Mouse (Mus musculus) splenic B cell, adult 2 months (primary cell): ENCODE data around the gene Stat5b.

Experiments used
- DNase-seq: peaks from one replicate; pipeline ENCODE4 v3.0.0-alpha.2; 2011; ENCODE audit warnings: low read depth, low spot score
- H3K27me3 ChIP-seq: 2 replicates; pipeline ENCODE4 v1.6.1; 2012; ENCODE audit warnings: mild to moderate bottlenecking, low read length, moderate library complexity, mixed read lengths; ENCODE audit not compliant: control insufficient read depth, poor library complexity, insufficient read depth, severe bottlenecking
- H3K36me3 ChIP-seq: 2 replicates; pipeline ENCODE4 v1.6.1; 2012; ENCODE audit warnings: mild to moderate bottlenecking, low read length, moderate library complexity, mixed read lengths; ENCODE audit not compliant: control insufficient read depth, poor library complexity, insufficient read depth, severe bottlenecking

Gene Stat5b

DNA sequence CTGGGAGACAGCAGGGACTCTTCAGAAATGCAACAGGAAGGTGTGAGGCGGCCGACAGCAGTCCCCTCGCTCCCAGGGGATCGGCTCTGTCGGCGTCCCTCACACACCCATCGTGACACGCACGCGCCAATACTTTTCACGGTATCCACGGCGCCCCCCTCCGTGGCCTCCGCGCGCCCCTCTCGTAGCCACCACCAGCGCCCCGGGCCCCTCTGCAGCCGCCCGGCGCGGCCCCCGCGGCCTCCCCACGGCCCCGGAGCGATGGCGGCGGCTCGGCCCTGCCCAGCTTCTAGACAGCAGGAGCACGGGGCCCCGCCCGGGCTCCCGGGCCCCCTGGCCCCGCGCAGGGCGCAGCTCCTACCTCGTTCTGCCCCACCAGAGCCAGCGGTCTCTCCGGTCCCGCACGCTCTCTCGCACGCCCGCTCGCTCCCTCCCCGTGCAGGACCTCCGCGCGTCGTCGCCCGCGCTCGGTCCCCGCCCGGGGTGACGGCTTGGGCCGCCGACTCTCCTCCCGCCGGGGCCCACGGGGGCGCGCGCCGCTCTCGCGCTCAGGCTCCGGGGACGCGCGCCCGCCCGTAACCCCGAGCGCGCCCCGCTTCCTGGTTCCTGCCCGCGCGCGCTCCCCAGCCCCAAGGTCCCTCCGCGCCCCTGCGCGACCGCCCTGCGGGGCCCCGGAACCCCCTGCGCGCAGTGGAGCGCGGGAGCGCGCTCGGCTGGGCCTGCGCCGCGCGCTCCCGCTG lies at the start of gene Stat5b:
Gene Stat5b, minus strand, starts transcription at position 687 of the 740 bp plus-strand sequence.
- H3K27me3 ChIP-seq = no peaks in the 10 kb centered on the region
- 0 out of 2 replicates have a peak, but pooled peaks cover 2% of the 10 kb centered on the region for H3K36me3 ChIP-seq
- peak; percentile 84 for DNase-seq

DNA sequence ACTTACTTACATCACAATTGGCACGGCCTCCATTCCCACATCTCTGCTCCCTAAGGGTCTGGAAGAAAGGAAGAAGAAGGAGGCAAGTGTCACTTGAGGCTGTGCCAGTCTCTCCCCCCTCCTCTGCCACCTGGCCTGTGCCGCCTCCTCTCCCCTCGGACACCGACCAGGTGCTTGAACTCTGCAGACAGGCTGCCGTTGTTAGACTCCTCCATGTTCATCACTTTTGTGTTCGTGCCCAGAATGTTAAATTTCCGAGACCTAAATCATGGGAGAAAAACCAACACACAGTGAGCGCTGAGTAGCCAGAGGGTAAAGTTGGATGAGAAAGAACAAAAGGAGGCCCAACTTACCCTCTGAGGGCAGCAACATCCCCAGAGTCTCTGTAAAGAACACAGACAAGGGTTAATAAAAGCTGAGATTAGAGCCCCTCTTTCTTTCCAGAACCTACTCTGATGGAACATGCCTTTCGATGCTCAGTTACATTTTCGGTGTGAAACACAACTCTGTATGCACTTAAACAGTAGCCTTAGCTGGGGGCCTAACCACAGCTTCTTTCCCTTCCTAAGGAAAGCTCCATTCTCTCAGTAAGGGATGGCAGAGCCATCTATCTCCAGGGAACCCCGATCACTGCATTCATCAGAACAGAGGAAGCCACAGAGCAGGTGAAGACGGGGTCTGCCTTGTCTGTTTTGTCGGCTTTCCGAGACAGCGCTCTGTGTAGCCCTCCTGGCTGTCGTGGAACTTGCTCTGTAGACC lies 48.1 kb upstream of the Stat5b start:
- no peak for DNase-seq
- H3K27me3 ChIP-seq = no peaks in the 10 kb centered on the region
- H3K36me3 ChIP-seq = peaks cover 21% of the 10 kb centered on the region

DNA sequence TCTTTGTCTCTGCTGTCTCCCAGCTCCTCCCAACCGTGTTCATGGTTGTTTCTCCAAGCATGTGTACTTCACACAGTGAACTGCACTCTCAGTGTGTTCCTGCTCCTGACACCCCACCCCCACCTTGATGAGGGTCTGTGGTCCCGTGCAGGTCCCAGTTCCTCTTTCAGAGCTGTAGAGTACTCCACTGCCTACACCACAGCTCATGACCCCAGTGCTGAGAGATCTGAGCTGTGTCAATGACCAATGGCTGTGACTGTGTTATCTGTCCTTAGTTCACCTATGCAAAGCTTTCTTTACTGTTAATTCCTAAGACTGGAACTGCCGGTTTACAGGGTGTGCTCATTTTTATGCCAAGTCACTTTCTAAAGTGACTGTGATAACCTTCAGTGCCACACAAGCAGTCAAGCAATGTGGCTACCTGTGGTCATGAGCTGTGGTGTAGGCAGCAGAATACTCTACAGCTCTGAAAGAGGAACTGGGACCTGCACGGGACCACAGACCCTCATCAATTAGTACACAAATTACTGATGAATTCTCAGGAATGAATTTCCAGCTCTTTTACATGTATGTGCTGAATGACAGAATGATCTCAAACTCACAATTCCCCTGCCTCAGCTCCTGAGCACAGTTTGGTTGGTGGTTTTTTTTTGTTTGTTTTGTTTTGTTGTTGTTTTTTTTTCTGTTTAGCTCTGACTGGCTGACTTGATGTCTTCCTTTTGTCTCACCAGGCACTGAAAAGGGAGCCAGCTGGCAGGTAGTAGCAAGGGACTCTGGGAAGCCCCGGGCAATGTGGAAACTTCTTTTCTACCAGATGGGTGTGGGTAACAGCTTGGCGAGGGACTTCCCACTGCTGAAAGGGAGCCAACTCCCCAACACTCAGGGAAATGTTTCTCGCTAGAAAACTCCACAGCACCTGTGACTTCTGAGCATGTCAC lies 47.0 kb upstream of the Stat5b start:
- Histone ChIP-seq H3K36me3 (peaks cover 22% of the 10 kb centered on the region), H3K27me3 (no peaks in the 10 kb centered on the region)
- DNase-seq = peak; percentile 43

DNA sequence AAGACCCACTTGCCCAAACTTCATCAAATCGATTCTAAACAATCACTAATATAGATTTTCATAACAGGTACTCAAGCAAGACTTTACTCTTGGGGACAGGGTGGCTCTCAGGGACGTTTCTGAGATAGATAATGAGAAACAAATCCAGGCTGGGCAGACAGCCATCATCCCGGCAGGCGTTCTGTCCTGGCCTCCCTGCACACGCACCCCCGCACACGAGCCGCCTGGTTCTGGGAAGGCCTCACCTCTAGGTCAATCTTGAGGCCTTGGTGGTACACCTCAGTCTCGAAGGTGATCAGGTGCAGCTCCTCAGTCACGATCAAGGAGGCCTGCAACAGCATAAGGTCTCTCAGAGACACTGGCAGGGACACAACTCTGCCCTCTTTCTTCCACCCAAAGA lies 45.6 kb upstream of the Stat5b start:
- Histone ChIP-seq H3K27me3 (no peaks in the 10 kb centered on the region), H3K36me3 (peaks cover 18% of the 10 kb centered on the region)
- DNase-seq = no peak

DNA sequence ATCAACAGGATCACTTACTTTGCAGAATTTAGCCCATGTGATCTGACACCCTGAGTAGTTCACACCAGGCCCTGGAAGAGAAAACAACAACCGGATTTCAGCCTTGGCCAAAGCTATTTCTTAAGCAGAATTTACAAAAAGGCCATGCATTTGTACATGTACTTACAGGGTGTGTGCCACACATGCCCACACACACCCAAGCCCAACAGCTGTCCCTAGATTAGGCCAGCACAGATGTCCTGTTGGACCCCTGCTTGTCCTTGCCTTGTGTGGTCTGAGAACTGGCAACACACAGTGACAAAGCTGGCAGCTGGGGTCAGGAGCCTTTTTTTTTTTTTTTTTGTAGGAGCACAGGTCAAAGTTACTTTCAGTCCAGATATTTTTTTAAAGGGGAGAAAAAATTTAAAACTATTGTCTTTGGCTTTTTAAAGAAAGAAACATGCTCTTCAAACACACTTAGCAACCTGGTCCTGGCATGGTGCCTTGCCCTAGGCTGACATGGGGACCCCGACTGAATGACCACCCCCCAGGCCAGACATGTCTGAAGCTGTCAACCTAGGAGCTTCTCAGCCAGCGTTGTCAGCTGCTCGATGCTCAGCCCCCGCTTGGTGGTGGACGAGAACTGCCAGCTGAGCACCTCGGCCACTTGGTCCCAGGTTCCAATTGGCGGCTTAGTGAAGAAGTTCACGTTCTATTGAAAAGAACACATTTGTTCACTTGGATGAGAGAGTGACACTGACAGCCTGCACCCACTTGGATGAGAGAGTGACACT lies 43.8 kb upstream of the Stat5b start:
- DNase-seq = no peak
- Histone ChIP-seq H3K27me3 (no peaks in the 10 kb centered on the region), H3K36me3 (peaks cover 19% of the 10 kb centered on the region)

DNA sequence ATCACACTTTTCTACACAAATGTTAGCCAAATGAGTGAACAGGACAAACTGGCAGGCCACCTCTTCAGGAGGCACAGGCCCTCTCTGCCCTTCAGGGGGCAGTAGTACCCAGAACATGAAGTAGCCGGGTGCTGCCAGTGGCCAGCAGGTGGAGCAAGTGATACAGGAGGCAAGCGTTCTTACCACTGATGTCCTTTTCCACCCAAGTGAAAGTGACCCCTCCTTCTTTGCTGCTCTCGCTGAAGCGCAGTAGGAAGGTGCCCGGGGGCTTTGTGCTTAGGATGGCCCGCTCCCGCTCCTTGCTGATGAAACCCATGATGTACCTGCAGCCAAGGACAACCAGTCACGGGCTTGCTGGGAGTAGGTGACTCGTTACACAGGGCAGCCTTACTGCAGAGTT lies 43.0 kb upstream of the Stat5b start:
- H3K36me3 ChIP-seq = peaks cover 21% of the 10 kb centered on the region
- H3K27me3 ChIP-seq = no peaks in the 10 kb centered on the region
- DNase-seq = peak; percentile 95

DNA sequence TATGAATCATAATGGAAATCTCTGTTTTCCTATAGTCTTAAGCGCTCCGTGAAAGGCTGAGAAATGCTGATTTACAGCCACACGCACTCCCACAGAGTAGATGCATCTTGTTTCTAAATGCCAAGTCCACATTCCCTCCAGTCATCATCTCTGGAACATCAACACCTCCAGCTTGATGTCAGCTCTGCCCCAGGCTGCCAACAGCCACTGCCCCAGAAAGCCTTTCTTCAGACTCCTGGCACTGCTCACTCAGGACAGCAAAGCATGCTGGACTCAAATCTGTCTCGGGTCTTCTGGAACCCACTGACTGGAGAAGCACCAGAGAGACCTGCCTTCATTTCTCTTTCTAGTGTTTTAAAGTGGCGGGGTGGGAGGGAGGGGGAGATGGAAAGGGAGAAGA lies 41.9 kb upstream of the Stat5b start:
- peaks cover 20% of the 10 kb centered on the region; the same call in 1 of the 2 replicates for H3K36me3 ChIP-seq
- no peaks in the 10 kb centered on the region for H3K27me3 ChIP-seq
- DNase-seq = no peak

DNA sequence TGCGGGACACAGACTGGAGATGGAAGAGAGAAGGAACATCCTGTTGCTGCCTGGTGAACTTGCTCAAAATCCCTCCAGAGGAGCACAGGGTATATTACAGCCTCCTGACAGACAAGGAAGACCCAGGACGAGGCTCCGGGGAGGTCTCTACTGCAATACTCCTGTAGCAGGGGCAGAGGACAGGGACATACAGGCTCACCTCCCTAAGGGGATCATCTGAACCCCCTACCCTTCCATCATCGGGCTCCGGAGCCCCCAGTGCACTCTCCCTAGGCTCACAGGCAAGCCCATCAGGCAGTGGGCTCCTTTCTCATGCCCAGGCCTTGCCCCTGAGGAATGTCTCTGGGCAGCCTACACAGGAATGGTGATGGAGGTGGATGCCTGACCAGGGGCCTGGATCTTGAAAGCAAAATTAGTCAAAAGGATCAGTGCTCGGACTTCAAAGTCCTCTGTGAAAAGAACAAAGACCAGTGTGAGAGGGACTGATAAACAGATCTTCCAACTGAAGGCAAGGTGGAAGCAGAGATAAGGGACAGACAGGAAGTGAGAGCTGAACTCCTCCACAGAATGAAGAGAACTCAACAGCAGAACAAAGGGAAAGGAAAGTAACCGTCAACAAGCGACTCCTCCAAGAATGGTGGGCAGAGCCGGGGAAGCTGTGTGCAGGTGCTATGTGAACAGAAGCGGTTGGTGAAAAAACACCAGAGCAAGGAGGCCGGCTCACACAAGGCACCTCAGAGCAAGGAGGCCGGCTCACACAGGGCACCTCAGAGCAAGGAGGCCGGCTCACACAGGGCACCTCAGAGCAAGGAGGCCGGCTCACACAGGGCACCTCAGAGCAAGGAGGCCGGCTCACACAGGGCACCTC lies 41.0 kb upstream of the Stat5b start:
- H3K27me3 ChIP-seq = no peaks in the 10 kb centered on the region
- peaks cover 22% of the 10 kb centered on the region; the same call in 1 of the 2 replicates for H3K36me3 ChIP-seq
- no peak for DNase-seq

DNA sequence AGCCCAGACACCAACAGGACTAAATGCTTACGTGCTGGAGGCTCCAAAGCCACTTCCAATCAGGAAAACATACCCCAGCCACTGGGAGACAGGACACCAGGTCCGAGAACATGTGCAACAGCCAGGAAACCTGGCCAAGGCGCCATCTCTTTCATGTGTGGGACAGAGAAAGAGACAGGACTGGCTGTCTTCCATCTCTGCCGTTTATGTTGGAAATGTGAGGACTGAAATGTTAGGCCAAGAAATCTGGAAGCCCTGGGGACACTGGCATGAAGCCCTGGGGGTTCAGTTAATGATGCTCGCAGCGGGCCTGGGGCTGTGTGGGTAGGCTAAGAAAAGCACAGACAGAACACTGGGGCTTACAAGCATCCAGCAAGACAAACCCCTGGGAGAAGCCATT lies 40.0 kb upstream of the Stat5b start:
- peaks cover 22% of the 10 kb centered on the region; the same call in 1 of the 2 replicates for H3K36me3 ChIP-seq
- no peak for DNase-seq
- H3K27me3 ChIP-seq = no peaks in the 10 kb centered on the region; the same call in 1 of the 2 replicates

DNA sequence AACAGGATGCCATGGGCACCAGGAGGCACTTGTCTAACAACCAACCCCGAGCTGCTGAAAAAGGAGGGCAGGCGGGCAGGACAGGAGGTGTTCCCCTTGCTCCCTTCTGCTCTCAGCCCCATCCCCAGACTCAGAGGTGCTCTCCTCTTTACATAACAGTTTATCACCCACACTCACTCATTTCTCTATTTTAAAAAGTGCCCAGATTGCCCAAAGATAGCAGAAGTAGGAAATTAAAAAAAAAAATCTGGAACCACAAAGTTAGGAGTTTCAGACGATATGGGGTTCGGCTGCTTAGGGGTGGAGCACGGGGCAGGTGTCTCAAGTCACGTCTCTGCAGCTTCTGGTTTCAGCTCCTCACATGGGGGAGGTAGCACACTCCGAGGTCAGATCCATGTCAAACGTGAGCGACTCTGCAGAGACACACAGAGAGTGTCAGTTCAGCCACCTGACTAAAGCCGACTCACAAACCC lies 37.9 kb upstream of the Stat5b start:
- no peaks in the 10 kb centered on the region; the same call in 1 of the 2 replicates for H3K27me3 ChIP-seq

DNA sequence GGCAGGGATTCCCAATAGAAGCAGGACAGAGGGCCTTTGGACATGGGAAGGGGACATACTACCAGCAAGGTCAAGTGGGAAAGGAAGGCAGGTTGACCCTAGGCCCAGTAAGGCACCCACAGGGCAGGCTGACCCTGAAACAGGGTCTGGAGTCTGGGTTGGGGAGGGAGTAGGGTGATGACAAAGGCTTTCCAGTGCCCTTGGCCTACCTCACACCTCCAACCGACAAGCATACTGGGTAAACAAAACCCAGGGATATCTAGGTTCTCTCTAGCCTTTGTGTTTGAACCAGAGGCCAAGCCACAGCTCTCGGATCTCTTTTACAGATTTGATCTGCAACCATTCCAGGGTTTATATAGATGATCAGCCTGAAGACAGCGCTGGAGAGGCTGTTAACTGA lies 37.2 kb upstream of the Stat5b start:
- H3K36me3 ChIP-seq = peaks cover 20% of the 10 kb centered on the region; the same call in 1 of the 2 replicates
- no peaks in the 10 kb centered on the region; the same call in 1 of the 2 replicates for H3K27me3 ChIP-seq
- DNase-seq = no peak

More for the DNA sequence above, 37.9 kb upstream of the Stat5b start:
- no peak for DNase-seq
- H3K36me3 ChIP-seq = peaks cover 22% of the 10 kb centered on the region; the same call in 1 of the 2 replicates

DNA sequence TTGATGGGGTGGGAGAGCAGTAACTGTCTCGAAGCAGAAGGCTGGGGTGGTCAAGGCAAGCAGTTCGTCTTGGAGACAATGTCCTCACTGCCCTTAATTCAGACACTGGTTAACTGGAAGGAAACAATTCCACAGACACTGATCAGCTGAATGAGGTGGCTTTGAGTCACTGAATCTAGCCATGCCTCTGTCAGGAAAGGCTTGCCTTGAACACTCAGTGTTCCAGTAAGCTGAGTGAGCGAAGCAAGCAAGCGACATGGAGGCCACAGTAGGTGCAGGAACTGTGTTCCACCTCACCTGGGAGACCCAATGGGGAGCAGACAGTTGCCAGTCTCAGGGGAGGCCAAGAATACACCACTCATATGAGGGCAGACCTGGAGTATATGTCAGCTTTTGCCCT lies 36.7 kb upstream of the Stat5b start:
- Histone ChIP-seq H3K36me3 (peaks cover 19% of the 10 kb centered on the region; the same call in 1 of the 2 replicates), H3K27me3 (no peaks in the 10 kb centered on the region; the same call in 1 of the 2 replicates)
- DNase-seq = no peak

DNA sequence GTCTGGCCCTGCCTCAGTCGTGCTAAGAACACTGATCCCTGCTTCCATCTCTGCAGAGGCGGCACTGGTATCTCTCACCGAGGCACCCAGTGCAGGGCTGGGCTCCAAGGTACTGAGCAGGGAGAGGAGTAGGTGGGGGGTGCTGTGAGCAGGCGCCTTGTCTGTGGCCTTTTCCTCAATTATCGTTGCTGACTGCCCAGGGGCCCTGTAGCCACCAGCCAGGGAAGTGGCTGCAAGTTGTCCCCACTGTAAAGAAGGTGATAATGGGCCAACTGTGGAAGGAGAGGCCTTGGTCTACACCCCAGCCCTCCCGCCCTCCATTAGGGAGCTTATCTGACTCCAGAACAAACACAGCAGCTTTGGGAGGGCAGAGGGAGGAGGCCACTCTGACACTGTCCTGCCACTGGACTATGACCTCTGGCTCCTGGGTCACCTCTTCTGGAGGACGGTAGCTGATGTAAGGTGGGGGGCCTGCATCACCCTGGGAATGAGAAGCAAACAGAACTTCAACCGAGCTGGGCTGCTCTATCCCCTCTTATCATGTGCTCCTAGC lies 35.7 kb upstream of the Stat5b start:
- no peak for DNase-seq
- Histone ChIP-seq H3K27me3 (no peaks in the 10 kb centered on the region; the same call in 1 of the 2 replicates), H3K36me3 (peaks cover 19% of the 10 kb centered on the region; the same call in 1 of the 2 replicates)
